ENCODE assay signal across 23 mouse cellular contexts in the genomic region with DNA sequence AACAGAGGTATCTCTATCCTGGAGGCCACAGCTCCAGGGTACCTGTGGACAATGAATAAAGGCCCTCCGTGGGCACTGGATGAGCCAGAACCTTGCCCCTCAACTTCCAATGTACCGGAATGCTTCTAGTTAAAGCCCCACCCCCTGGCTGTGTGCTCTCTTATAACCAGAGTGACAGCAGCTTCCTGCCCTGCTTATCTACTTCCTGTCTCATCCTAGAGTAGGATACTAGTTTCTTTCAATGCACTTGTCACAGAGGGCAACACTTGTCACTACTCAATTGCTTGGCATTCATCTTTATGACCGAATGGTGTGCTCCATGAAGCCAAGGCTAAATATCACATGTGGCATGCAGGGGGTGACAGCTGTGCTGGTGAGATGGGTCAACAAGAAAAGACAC. TPM values are rescaled to one million over a fixed set of nuclear protein-coding genes. Genes with fewer than 3 reads are reported as not detected.
A peak's percentile ranks its signal among the peaks of the same experiment; 100 is the strongest.
DNase-seq lines count a peak whose midpoint lies in the region; TF ChIP-seq lines count a peak whose summit lies in the region.
"Had no signal": no experiment of that assay in that cellular context is flagged by ENCODE, and none has a peak within 500 bp of the region (broad histone marks: within the 10 kb centered on the region; RNA-seq: fewer than 3 reads in every experiment).

No protein-coding gene starts in this region.

- H3K27ac ChIP-seq in MEL (ENCODE audit: control insufficient read depth, low read depth, low read length), result peak overlapping the region; percentile 24; the same call in 1 of the 2 replicates
- H3K27ac ChIP-seq in bone marrow macrophage, adult 2 months (ENCODE audit: insufficient read depth, low read depth, low read length), result peak overlapping the region; percentile 69
- H3K27ac ChIP-seq: embryonic facial prominence, embryonic 10.5 days; heart, embryonic 10.5 days; hindbrain, embryonic 13.5 days; limb, embryonic 13.5 days had no signal

- no peak for TF ChIP-seq CTCF in MEL (IDR thresholded peaks at IDR 0.05 in 2 of 3, conservative IDR thresholded peaks at IDR 0.05 in 1 of 3; ENCODE audit: control insufficient read depth in 1 of 3, insufficient read depth in 1 of 3, low read depth in 2 of 3, low read length in 3 of 3, poor library complexity in 1 of 3, severe bottlenecking in 1 of 3)
- TF ChIP-seq CTCF in bone marrow macrophage, adult 2 months (IDR thresholded peaks at IDR 0.05; ENCODE audit: low read depth, low read length), result no peak

- no peaks in the 10 kb centered on the region for H3K79me2 ChIP-seq in MEL (ENCODE audit: control insufficient read depth, insufficient read depth, low read length, poor library complexity)

- DNase-seq in MEL (ENCODE audit: low read depth, low spot score), result peak; percentile 64
- peak; percentile 71 for DNase-seq in naive thymus-derived CD4-positive, alpha-beta T cell, adult 2 months (ENCODE audit: low read depth)
- peak; percentile 64 for DNase-seq in thymus, postnatal 4 days
- no peak for DNase-seq in frontal cortex, postnatal 10 days (ENCODE audit: low spot score in 2 of 2)
- DNase-seq in adrenal gland, adult (ENCODE audit: inconsistent age in 2 of 2, low spot score in 1 of 2), result no peak
- no peak for DNase-seq in adrenal gland, adult 18-20 months (ENCODE audit: low spot score in 2 of 2)
- DNase-seq: cerebellum, adult 9-11 months; gastrocnemius, postnatal 36 days; heart, postnatal 10 days; kidney, adult 18-20 months; kidney, postnatal 10 days; layer of hippocampus, adult 9-11 months; lung, adult 18-20 months; lung, postnatal 36 days; midbrain, embryonic 14.5 days; retina, postnatal 1 day had no signal

- H3K27me3 ChIP-seq in MEL (ENCODE audit: control insufficient read depth in 1 of 2, insufficient read depth in 2 of 2, low read length in 2 of 2), result peaks cover 0 to 7% of the 10 kb centered on the region in 2 experiments
- H3K27me3 ChIP-seq: hindbrain, embryonic 13.5 days; limb, embryonic 13.5 days had no signal

- no peaks in the 10 kb centered on the region for H3K9me3 ChIP-seq in MEL (replicated peaks; ENCODE audit: insufficient read depth, low read length)
- H3K9me3 ChIP-seq: embryonic facial prominence, embryonic 10.5 days; heart, embryonic 10.5 days; hindbrain, embryonic 13.5 days; limb, embryonic 13.5 days had no signal

- no peak overlapping the region for H3K4me3 ChIP-seq in MEL (ENCODE audit: control insufficient read depth in 1 of 2, insufficient read depth in 1 of 2, low read depth in 2 of 2, low read length in 2 of 2)
- no peak overlapping the region for H3K4me3 ChIP-seq in bone marrow macrophage, adult 2 months (ENCODE audit: insufficient read depth, low read length)
- H3K4me3 ChIP-seq: embryonic facial prominence, embryonic 10.5 days; heart, embryonic 10.5 days; hindbrain, embryonic 13.5 days; limb, embryonic 13.5 days; myocyte had no signal

- no peak overlapping the region for H3K9ac ChIP-seq in MEL (ENCODE audit: control insufficient read depth, low read depth, low read length, poor library complexity, severe bottlenecking)
- H3K9ac ChIP-seq: hindbrain, embryonic 13.5 days; limb, embryonic 13.5 days had no signal

- TF ChIP-seq POLR2A in MEL (IDR thresholded peaks at IDR 0.05; ENCODE audit: control insufficient read depth in 1 of 2, insufficient read depth in 1 of 2, low read depth in 1 of 2, low read length in 2 of 2, poor library complexity in 1 of 2), result no peak
- TF ChIP-seq POLR2A in bone marrow macrophage, adult 2 months (IDR thresholded peaks at IDR 0.05; ENCODE audit: borderline replicate concordance, low read depth, low read length), result no peak

- H3K36me3 ChIP-seq in MEL (ENCODE audit: control insufficient read depth in 1 of 2, insufficient read depth in 2 of 2, low read length in 2 of 2), result peaks cover 0 to 12% of the 10 kb centered on the region in 2 experiments; a peak in 2 of 4 replicates
- H3K36me3 ChIP-seq: embryonic facial prominence, embryonic 10.5 days; heart, embryonic 10.5 days; hindbrain, embryonic 13.5 days; limb, embryonic 13.5 days had no signal

- TF ChIP-seq EP300 in MEL (IDR thresholded peaks at IDR 0.05; ENCODE audit: low read depth in 1 of 2, low read length in 2 of 2), result no peak; a peak in 1 of 4 replicates

- TF ChIP-seq RAD21 in MEL (IDR thresholded peaks at IDR 0.05; ENCODE audit: low read depth, low read length), result no peak

- H3K4me1 ChIP-seq in MEL (ENCODE audit: control insufficient read depth in 1 of 2, insufficient read depth in 2 of 2, low read length in 2 of 2), result peaks cover 7 to 13% of the 10 kb centered on the region in 2 experiments
- peaks cover 91% of the 10 kb centered on the region for H3K4me1 ChIP-seq in bone marrow macrophage, adult 2 months (ENCODE audit: control insufficient read depth, insufficient read depth, low read length)
- H3K4me1 ChIP-seq: hindbrain, embryonic 13.5 days; limb, embryonic 13.5 days had no signal

TF ChIP-seq in MEL, 35 proteins besides CTCF, POLR2A, EP300 and RAD21:
- TF ChIP-seq MAFK (IDR thresholded peaks at IDR 0.05; ENCODE audit: borderline replicate concordance, low read depth, low read length), result no peak
- peak; percentile 16; the same call in 1 of the 2 replicates for TF ChIP-seq TAL1 (IDR thresholded peaks at IDR 0.05; ENCODE audit: low read length)
- peak; percentile 56 for TF ChIP-seq GATA1 (IDR thresholded peaks at IDR 0.05; ENCODE audit: low read depth, low read length)
- TF ChIP-seq SIN3A (IDR thresholded peaks at IDR 0.05; ENCODE audit: low read length), result no peak
- TF ChIP-seq ELF1 (IDR thresholded peaks at IDR 0.05; ENCODE audit: low read depth, low read length), result peak; percentile 52
- peak; percentile 25; the same call in 1 of the 2 replicates for TF ChIP-seq HCFC1 (IDR thresholded peaks at IDR 0.05; ENCODE audit: low read depth, low read length)
- TF ChIP-seq RCOR1 (IDR thresholded peaks at IDR 0.05; ENCODE audit: low read depth, low read length), result no peak

RNA-seq across cellular contexts. Expression of a gene that starts 17.7 kb away (rescaled TPM):
- total RNA-seq in MEL (2012; rRNA removed), result not detected in 2 replicates
- not detected for polyA plus RNA-seq in MEL (2012; ENCODE audit: insufficient read depth in 1 of 2, insufficient read length in 2 of 2, low read depth in 1 of 2, low replicate concordance in 2 of 2, missing spikeins in 1 of 2)
- polyA plus RNA-seq in bone marrow macrophage, adult 2 months (2012; ENCODE audit: insufficient read depth, insufficient read length, missing spikeins), result 195 and 197 TPM in 2 replicates
- 1 to 10 TPM; 3.8 to 4.3 TPM for total RNA-seq in adrenal gland, adult 18-20 months (2021)
- polyA plus RNA-seq: myocyte had no signal

RNA-seq across cellular contexts. Expression of a gene that starts 47.4 kb away (rescaled TPM):
- not detected in 2 replicates for total RNA-seq in MEL (2012; rRNA removed)
- polyA plus RNA-seq in MEL (2012; ENCODE audit: insufficient read depth in 1 of 2, insufficient read length in 2 of 2, low read depth in 1 of 2, low replicate concordance in 2 of 2, missing spikeins in 1 of 2), result not detected
- 2.0 and 2.2 TPM in 2 replicates for polyA plus RNA-seq in bone marrow macrophage, adult 2 months (2012; ENCODE audit: insufficient read depth, insufficient read length, missing spikeins)
- not detected for total RNA-seq in adrenal gland, adult 18-20 months (2021)
- total RNA-seq: gastrocnemius, postnatal 36 days; heart, postnatal 10 days had no signal
- polyA plus RNA-seq: forebrain, embryonic 14.5 days; heart, embryonic 10.5 days; hindbrain, embryonic 13.5 days; midbrain, embryonic 14.5 days; myocyte had no signal

Comparison
In these comparisons a context has a peak if more than half of its experiments do, and no peak if none do; other contexts are left out.
1. DNase-seq: peak in MEL (single experiment), naive thymus-derived CD4-positive, alpha-beta T cell, adult 2 months (single experiment) and thymus, postnatal 4 days (single experiment); none in frontal cortex, postnatal 10 days (0 of 2), adrenal gland, adult (0 of 2) and adrenal gland, adult 18-20 months (0 of 2).